Mouse (Mus musculus): ENCODE results near the gene Mnd1. TPM values are rescaled to one million over a fixed set of nuclear protein-coding genes. Genes with fewer than 3 reads are reported as not detected.
A peak's percentile ranks its signal among the peaks of the same experiment; 100 is the strongest.

Mnd1 gene
- total and polyA plus RNA-seq, 2 experiments from 2014 or later, result 6.6 TPM; not detected in 1

- Histone ChIP-seq H3K9ac (replicated peaks; ENCODE audit: low read depth, low read length) (no peak overlapping the region), H3K36me3 (replicated peaks; ENCODE audit: control insufficient read depth, insufficient read depth, low read length) (no peaks in the 10 kb centered on the region), H3K27ac (ENCODE audit: low read depth) (peak overlapping the region; percentile 67), H3K9me3 (replicated peaks; ENCODE audit: control insufficient read depth, low read length) (0 out of 2 replicates have a peak, but pooled peaks cover 3% of the 10 kb centered on the region), H3K4me2 (ENCODE audit: low read depth, low read length) (no peak overlapping the region), H3K27me3 (ENCODE audit: control insufficient read depth, insufficient read depth, low read length) (no peaks in the 10 kb centered on the region), H3K4me1 (ENCODE audit: control insufficient read depth, insufficient read depth) (peaks cover 28% of the 10 kb centered on the region), H3K4me3 (ENCODE audit: low read depth, low read length) (no peak overlapping the region)
- ATAC-seq (ENCODE audit: insufficient read depth, low read depth) (peak; percentile 69), DNase-seq (ENCODE audit: low spot score) (peak; percentile 39)
- TF ChIP-seq CTCF (IDR thresholded peaks at IDR 0.05; ENCODE audit: low read depth), result no peak
- TF ChIP-seq EP300 (IDR thresholded peaks at IDR 0.05; ENCODE audit: low read depth), result no peak
- WGBS, result 46% methylated on average over 13 of the region's 13 CpGs
Measured at GRCm38 (mm10) chr3:84061523-84062453, 93.8 kb downstream of the Mnd1 start.

- H3K27me3 ChIP-seq (ENCODE audit: control insufficient read depth, insufficient read depth, low read length), result no peaks in the 10 kb centered on the region
- no peak overlapping the region for H3K27ac ChIP-seq (ENCODE audit: low read depth)
- H3K9ac ChIP-seq (replicated peaks; ENCODE audit: low read depth, low read length), result no peak overlapping the region
- WGBS, result 87% methylated on average over 5 of the region's 5 CpGs
- H3K4me3 ChIP-seq (ENCODE audit: low read depth, low read length), result no peak overlapping the region
- ATAC-seq (ENCODE audit: insufficient read depth, low read depth), result no peak
- no peak for DNase-seq (ENCODE audit: low spot score)
- H3K4me2 ChIP-seq (ENCODE audit: low read depth, low read length), result no peak overlapping the region
- TF ChIP-seq EP300 (IDR thresholded peaks at IDR 0.05; ENCODE audit: low read depth) (no peak), CTCF (IDR thresholded peaks at IDR 0.05; ENCODE audit: low read depth) (no peak)
- peaks cover 28% of the 10 kb centered on the region for H3K4me1 ChIP-seq (ENCODE audit: control insufficient read depth, insufficient read depth)
- H3K9me3 ChIP-seq (replicated peaks; ENCODE audit: control insufficient read depth, low read length), result 0 out of 2 replicates have a peak, but pooled peaks cover 3% of the 10 kb centered on the region
- no peaks in the 10 kb centered on the region for H3K36me3 ChIP-seq (replicated peaks; ENCODE audit: control insufficient read depth, insufficient read depth, low read length)
Measured at GRCm38 (mm10) chr3:84060946-84061345, 94.6 kb downstream of the Mnd1 start.

DNA sequence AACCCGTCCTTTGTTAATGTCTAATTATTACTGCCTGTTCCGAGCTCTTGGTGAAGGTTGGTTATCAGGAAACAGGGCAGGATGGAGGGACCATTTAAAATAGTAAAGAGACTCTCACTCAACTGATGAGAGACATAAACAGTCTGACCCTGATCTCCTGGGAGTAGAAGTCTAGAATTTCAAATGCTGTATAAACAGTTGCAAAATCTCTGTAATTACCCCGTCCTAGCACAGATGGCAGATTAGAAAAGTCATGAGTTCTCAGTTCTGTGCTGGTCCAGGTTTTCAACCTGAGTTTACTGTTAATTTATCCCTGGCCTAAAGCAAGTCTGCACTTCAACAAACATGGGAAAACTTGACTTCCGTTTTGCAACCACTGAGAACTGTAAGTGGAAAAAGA is 95.5 kb downstream of the Mnd1 start:
- Histone ChIP-seq H3K27me3 (ENCODE audit: control insufficient read depth, insufficient read depth, low read length) (no peaks in the 10 kb centered on the region), H3K4me1 (ENCODE audit: control insufficient read depth, insufficient read depth) (peaks cover 28% of the 10 kb centered on the region), H3K9me3 (replicated peaks; ENCODE audit: control insufficient read depth, low read length) (0 out of 2 replicates have a peak, but pooled peaks cover 3% of the 10 kb centered on the region), H3K4me3 (ENCODE audit: low read depth, low read length) (no peak overlapping the region), H3K36me3 (replicated peaks; ENCODE audit: control insufficient read depth, insufficient read depth, low read length) (no peaks in the 10 kb centered on the region), H3K27ac (ENCODE audit: low read depth) (peak overlapping the region; percentile 58), H3K4me2 (ENCODE audit: low read depth, low read length) (no peak overlapping the region), H3K9ac (replicated peaks; ENCODE audit: low read depth, low read length) (no peak overlapping the region)
- WGBS, result 21% methylated on average over 4 of the region's 4 CpGs
- no peak for ATAC-seq (ENCODE audit: insufficient read depth, low read depth)
- no peak for DNase-seq (ENCODE audit: low spot score)
- TF ChIP-seq CTCF (IDR thresholded peaks at IDR 0.05; ENCODE audit: low read depth) (no peak), EP300 (IDR thresholded peaks at IDR 0.05; ENCODE audit: low read depth) (no peak)

DNA sequence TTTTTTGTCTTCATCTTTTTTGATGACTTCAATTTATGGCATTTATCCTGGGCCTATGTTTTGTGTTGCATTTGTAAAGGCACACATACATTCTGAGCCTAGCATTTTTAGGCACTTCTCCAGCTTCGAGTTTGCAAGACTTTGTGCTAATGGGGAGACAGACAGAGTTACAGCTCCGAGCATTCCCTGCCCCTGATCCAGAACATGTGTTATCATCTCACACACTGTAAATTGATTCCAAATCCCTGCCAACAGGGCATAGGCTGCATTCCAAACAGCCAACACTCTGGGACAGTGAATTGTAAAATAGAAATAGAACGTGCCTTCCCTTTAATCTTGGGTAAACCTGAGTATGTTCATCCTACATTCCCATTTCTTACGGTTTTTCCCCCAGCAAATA is 95.9 kb downstream of the Mnd1 start:
- no peak for ATAC-seq (ENCODE audit: insufficient read depth, low read depth)
- Histone ChIP-seq H3K9ac (replicated peaks; ENCODE audit: low read depth, low read length) (no peak overlapping the region), H3K4me1 (ENCODE audit: control insufficient read depth, insufficient read depth) (peaks cover 28% of the 10 kb centered on the region), H3K9me3 (replicated peaks; ENCODE audit: control insufficient read depth, low read length) (0 out of 2 replicates have a peak, but pooled peaks cover 3% of the 10 kb centered on the region), H3K36me3 (replicated peaks; ENCODE audit: control insufficient read depth, insufficient read depth, low read length) (no peaks in the 10 kb centered on the region), H3K27ac (ENCODE audit: low read depth) (peak overlapping the region; percentile 58), H3K4me3 (ENCODE audit: low read depth, low read length) (no peak overlapping the region), H3K27me3 (ENCODE audit: control insufficient read depth, insufficient read depth, low read length) (no peaks in the 10 kb centered on the region), H3K4me2 (ENCODE audit: low read depth, low read length) (no peak overlapping the region)
- WGBS, result 17% methylated on average over 4 of the region's 4 CpGs
- no peak for TF ChIP-seq EP300 (IDR thresholded peaks at IDR 0.05; ENCODE audit: low read depth)
- no peak for TF ChIP-seq CTCF (IDR thresholded peaks at IDR 0.05; ENCODE audit: low read depth)
- DNase-seq (ENCODE audit: low spot score), result peak; percentile 30

GRCm38 (mm10) chr3:84059261-84059660 is 96.3 kb downstream of the Mnd1 start:
- Histone ChIP-seq H3K4me2 (ENCODE audit: low read depth, low read length) (no peak overlapping the region; the same call in 1 of the 2 replicates), H3K27me3 (ENCODE audit: control insufficient read depth, insufficient read depth, low read length) (no peaks in the 10 kb centered on the region), H3K9me3 (replicated peaks; ENCODE audit: control insufficient read depth, low read length) (0 out of 2 replicates have a peak, but pooled peaks cover 3% of the 10 kb centered on the region), H3K9ac (replicated peaks; ENCODE audit: low read depth, low read length) (no peak overlapping the region), H3K36me3 (replicated peaks; ENCODE audit: control insufficient read depth, insufficient read depth, low read length) (no peaks in the 10 kb centered on the region), H3K4me1 (ENCODE audit: control insufficient read depth, insufficient read depth) (peaks cover 28% of the 10 kb centered on the region), H3K4me3 (ENCODE audit: low read depth, low read length) (no peak overlapping the region), H3K27ac (ENCODE audit: low read depth) (peak overlapping the region; percentile 58)
- ATAC-seq (ENCODE audit: insufficient read depth, low read depth) (peak; percentile 53; the same call in 1 of the 2 replicates), DNase-seq (ENCODE audit: low spot score) (peak; percentile 27)
- TF ChIP-seq CTCF (IDR thresholded peaks at IDR 0.05; ENCODE audit: low read depth) (no peak), EP300 (IDR thresholded peaks at IDR 0.05; ENCODE audit: low read depth) (no peak)
- WGBS, result 43% methylated on average over 13 of the region's 13 CpGs
